Mouse (Mus musculus) midbrain, embryonic 14.5 days (tissue): Measurements from ENCODE around the gene Cyp1a1. TPM values are rescaled to one million over a fixed set of nuclear protein-coding genes. Genes with fewer than 3 reads are reported as not detected.

Experiments
- ATAC-seq: fragments of 200-750 bp; cut with Nextera tagmentation; 2 replicates; pipeline ENCODE4 v1.8.0; 2017; ENCODE audit warnings: moderate number of reproducible peaks, moderate library complexity; ENCODE audit not compliant: low FRiP score, low TSS enrichment
- DNase-seq: peaks from one replicate; pipeline ENCODE4 v3.0.0-alpha.2; 2015
- H3K27ac ChIP-seq: fragments of 300-500 bp; sonication (generic); replicated peaks from 2 replicates; pipeline ENCODE4 v1.5.1; 2014; ENCODE audit warnings: mild to moderate bottlenecking, low read depth, low read length, moderate library complexity
- H3K27me3 ChIP-seq: fragments of 300-500 bp; sonication (generic); 2 replicates; pipeline ENCODE4 v1.6.1; 2014; ENCODE audit warnings: low read length, control low read depth, mixed read lengths; ENCODE audit not compliant: control insufficient read depth, insufficient read depth
- H3K36me3 ChIP-seq: fragments of 300-500 bp; sonication (generic); 2 replicates; pipeline ENCODE4 v1.6.1; 2014; ENCODE audit warnings: low read length, control low read depth; ENCODE audit not compliant: control insufficient read depth, insufficient read depth
- H3K4me1 ChIP-seq: fragments of 300-500 bp; sonication (generic); 2 replicates; pipeline ENCODE4 v1.6.1; 2014; ENCODE audit warnings: mild to moderate bottlenecking, antibody characterized with exemption, low read length, control low read depth; ENCODE audit not compliant: control insufficient read depth, insufficient read depth
- H3K4me2 ChIP-seq: fragments of 300-500 bp; sonication (generic); 2 replicates; pipeline ENCODE4 v1.6.1; 2014; ENCODE audit warnings: mild to moderate bottlenecking, low read length, moderate library complexity
- H3K4me3 ChIP-seq: fragments of 300-500 bp; sonication (generic); replicated peaks from 2 replicates; pipeline ENCODE4 v1.5.1; 2014; ENCODE audit warnings: low read depth, low read length
- H3K9ac ChIP-seq: fragments of 300-500 bp; sonication (generic); replicated peaks from 2 replicates; pipeline ENCODE4 v1.6.1; 2014; ENCODE audit warnings: mild to moderate bottlenecking, low read length, moderate library complexity
- H3K9me3 ChIP-seq: fragments of 300-500 bp; sonication (generic); 2 replicates; pipeline ENCODE4 v1.6.1; 2016; ENCODE audit warnings: low read length, control low read depth, mixed read lengths; ENCODE audit not compliant: control insufficient read depth
- WGBS: fragments of 180-500 bp; shearing (Covaris S2); extraction: QIAGEN DNeasy Blood & Tissue Kit; methylation state at CpG from one replicate; pipeline ENCODE4 v1.1.7; 2014; 5-methylcytosine and 5-hydroxymethylcytosine counted together
- polyA plus RNA-seq: library from polyadenylated mRNA; unstranded; fragments of >200 nt; fragmentation: Nextera tagmentation; extraction: Ambion mirVana; gene quantifications from 2 replicates; pipeline ENCODE4 v1.2.1, GENCODE M21; 2014

Gene Cyp1a1
- polyA plus RNA-seq, 1 experiment from 2014 or later = 0.08 TPM

DNA sequence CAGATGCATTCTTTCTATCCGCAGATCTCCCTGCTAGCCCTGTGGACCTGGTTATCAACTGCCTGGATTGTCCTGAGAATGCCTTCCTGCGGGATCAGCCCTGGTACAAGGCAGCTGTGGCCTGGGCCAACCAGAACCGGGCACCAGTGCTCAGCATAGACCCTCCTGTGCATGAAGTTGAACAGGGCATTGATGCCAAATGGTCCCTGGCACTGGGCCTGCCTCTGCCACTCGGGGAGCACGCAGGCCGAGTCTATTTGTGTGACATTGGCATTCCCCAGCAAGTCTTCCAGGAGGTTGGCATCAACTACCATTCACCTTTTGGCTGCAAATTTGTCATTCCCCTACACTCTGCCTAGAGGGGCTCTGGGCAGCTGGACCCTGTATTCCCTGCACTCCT, 60.4 kb downstream of the Cyp1a1 start:
- WGBS = 90% methylated on average over 6 of the region's 6 CpGs

GRCm38 (mm10) chr9:57748831-57749230, 61.1 kb downstream of the Cyp1a1 start:
- H3K27ac ChIP-seq = no peak overlapping the region
- H3K4me2 ChIP-seq = no peak overlapping the region
- H3K27me3 ChIP-seq = no peaks in the 10 kb centered on the region
- H3K4me3 ChIP-seq = no peak overlapping the region
- no peaks in the 10 kb centered on the region for H3K4me1 ChIP-seq
- ATAC-seq (no peak), DNase-seq (no peak)
- peaks cover 93% of the 10 kb centered on the region for H3K36me3 ChIP-seq
- H3K9ac ChIP-seq = no peak overlapping the region
- WGBS = 76% methylated on average over 1 of the region's 1 CpGs
- H3K9me3 ChIP-seq = no peaks in the 10 kb centered on the region

More for the DNA sequence above, 60.4 kb downstream of the Cyp1a1 start:
- no peaks in the 10 kb centered on the region for H3K9me3 ChIP-seq
- no peak overlapping the region for H3K27ac ChIP-seq
- H3K9ac ChIP-seq = no peak overlapping the region
- H3K4me2 ChIP-seq = no peak overlapping the region
- DNase-seq (no peak), ATAC-seq (no peak)
- H3K4me1 ChIP-seq = no peaks in the 10 kb centered on the region
- H3K36me3 ChIP-seq = peaks cover 89% of the 10 kb centered on the region
- no peaks in the 10 kb centered on the region for H3K27me3 ChIP-seq
- H3K4me3 ChIP-seq = no peak overlapping the region

DNA sequence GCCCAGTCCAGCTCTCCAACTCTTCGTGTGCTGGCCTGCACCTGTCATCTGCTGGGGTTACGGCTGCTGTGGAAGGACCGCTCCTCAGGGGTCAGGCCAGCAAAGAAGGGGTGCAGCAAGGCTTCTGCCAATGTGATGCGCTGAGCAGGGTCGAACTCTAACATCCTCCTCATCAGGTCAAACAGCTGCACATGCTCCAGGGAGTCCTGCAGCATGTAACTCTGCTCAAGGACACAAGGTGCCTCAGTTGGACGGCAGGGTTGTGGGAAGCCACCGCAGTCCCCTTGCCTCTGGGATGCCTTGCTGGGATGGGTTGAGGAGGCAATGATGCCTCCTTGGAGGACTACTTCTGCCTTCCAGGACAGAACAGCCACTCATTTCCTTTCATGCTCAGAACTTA, 63.2 kb downstream of the Cyp1a1 start:
- peaks cover 100% of the 10 kb centered on the region for H3K36me3 ChIP-seq
- H3K4me2 ChIP-seq = no peak overlapping the region
- H3K4me1 ChIP-seq = no peaks in the 10 kb centered on the region
- H3K4me3 ChIP-seq = no peak overlapping the region
- WGBS = 87% methylated on average over 7 of the region's 7 CpGs
- H3K27ac ChIP-seq = no peak overlapping the region
- H3K27me3 ChIP-seq = no peaks in the 10 kb centered on the region
- no peaks in the 10 kb centered on the region for H3K9me3 ChIP-seq
- DNase-seq = no peak
- no peak for ATAC-seq
- H3K9ac ChIP-seq = no peak overlapping the region

Other genes starting within 250 kb of the Cyp1a1 start
- 19.9 and 22.9 TPM in 2 replicates for gene Ppcdc, start 247.8 kb upstream of the Cyp1a1 start, polyA plus RNA-seq
- gene Scamp5, start 219.9 kb upstream of the Cyp1a1 start, polyA plus RNA-seq = 98.9 and 109 TPM in 2 replicates
- gene Rpp25, start 183.9 kb upstream of the Cyp1a1 start, polyA plus RNA-seq = 28.1 and 30.7 TPM in 2 replicates
- 832 and 924 TPM in 2 replicates for gene Cox5a, start 166.7 kb upstream of the Cyp1a1 start, polyA plus RNA-seq
- gene Fam219b, start 150.4 kb upstream of the Cyp1a1 start, polyA plus RNA-seq = 23.8 and 24.1 TPM in 2 replicates
- 53.5 and 56.5 TPM in 2 replicates for gene Mpi, start 135.2 kb upstream of the Cyp1a1 start, polyA plus RNA-seq
- gene Scamp2, start 127.0 kb upstream of the Cyp1a1 start, polyA plus RNA-seq = 48.2 TPM in 2 replicates
- gene Ulk3, start 98.5 kb upstream of the Cyp1a1 start, polyA plus RNA-seq = 12.5 and 20.4 TPM in 2 replicates
- gene Cplx3, start 81.6 kb upstream of the Cyp1a1 start, polyA plus RNA-seq = 0.74 and 0.96 TPM in 2 replicates
- gene Lman1l, start 67.2 kb upstream of the Cyp1a1 start, polyA plus RNA-seq = not detected in 2 replicates
- 40.0 and 41.9 TPM in 2 replicates for gene Csk, start 34.3 kb upstream of the Cyp1a1 start, polyA plus RNA-seq
- gene Cyp1a2, start 4.2 kb upstream of the Cyp1a1 start, polyA plus RNA-seq = not detected in 2 replicates
- gene Edc3, start 20.6 kb downstream of the Cyp1a1 start, polyA plus RNA-seq = 24.6 and 27.7 TPM in 2 replicates
- 66.3 and 68.7 TPM in 2 replicates for gene Clk3, start 77.9 kb downstream of the Cyp1a1 start, polyA plus RNA-seq
- gene Arid3b, start 148.9 kb downstream of the Cyp1a1 start, polyA plus RNA-seq = 8.7 and 9.6 TPM in 2 replicates
- gene Ubl7, start 223.1 kb downstream of the Cyp1a1 start, polyA plus RNA-seq = 165 and 172 TPM in 2 replicates